Mouse (Mus musculus) embryonic facial prominence, embryonic 13.5 days (tissue): ENCODE measurements around the gene Il33. TPM values are rescaled to one million over a fixed set of nuclear protein-coding genes. Genes with fewer than 3 reads are reported as not detected.

Experiments
- ATAC-seq: fragments of 200-750 bp; cut with Nextera tagmentation; 2 replicates; pipeline ENCODE4 v1.8.0; 2017; ENCODE audit warnings: low read depth; ENCODE audit not compliant: insufficient number of reproducible peaks, insufficient read depth, low FRiP score, low TSS enrichment
- H3K27ac ChIP-seq: fragments of 300-500 bp; sonication (generic); 2 replicates; pipeline ENCODE4 v1.5.1; 2015; ENCODE audit warnings: moderate library complexity, mild to moderate bottlenecking, inconsistent platforms
- H3K27me3 ChIP-seq: fragments of 300-500 bp; sonication (generic); 2 replicates; pipeline ENCODE4 v1.6.1; 2015; ENCODE audit warnings: mild to moderate bottlenecking, inconsistent platforms
- H3K36me3 ChIP-seq: fragments of 300-500 bp; sonication (generic); 2 replicates; pipeline ENCODE4 v1.6.1; 2015; ENCODE audit warnings: mild to moderate bottlenecking, inconsistent platforms
- H3K4me1 ChIP-seq: fragments of 300-500 bp; sonication (generic); 2 replicates; pipeline ENCODE4 v1.6.1; 2015; ENCODE audit warnings: inconsistent platforms
- H3K4me2 ChIP-seq: fragments of 300-500 bp; sonication (generic); 2 replicates; pipeline ENCODE4 v1.6.1; 2015; ENCODE audit warnings: moderate library complexity, mild to moderate bottlenecking, inconsistent platforms
- H3K4me3 ChIP-seq: fragments of 300-500 bp; sonication (generic); 2 replicates; pipeline ENCODE4 v1.5.1; 2015; ENCODE audit warnings: mild to moderate bottlenecking, inconsistent platforms
- H3K9ac ChIP-seq: fragments of 300-500 bp; sonication (generic); 2 replicates; pipeline ENCODE4 v1.6.1; 2015; ENCODE audit warnings: mild to moderate bottlenecking, inconsistent platforms
- H3K9me3 ChIP-seq: fragments of 300-500 bp; sonication (generic); 2 replicates; pipeline ENCODE4 v1.6.1; 2016; ENCODE audit warnings: inconsistent platforms
- WGBS: fragments of 180-500 bp; shearing (Covaris S2); methylation state at CpG from one replicate; pipeline ENCODE4 v1.1.7; 2015; ENCODE audit warnings: mixed read lengths; 5-methylcytosine and 5-hydroxymethylcytosine counted together
- polyA plus RNA-seq: library from polyadenylated mRNA; unstranded; fragments of >200 nt; fragmentation: Nextera tagmentation; extraction: Ambion mirVana; gene quantifications from 2 replicates; pipeline ENCODE4 v1.2.1, GENCODE M21; 2015

Gene Il33
- polyA plus RNA-seq, 1 experiment from 2014 or later: 2.0 TPM

DNA sequence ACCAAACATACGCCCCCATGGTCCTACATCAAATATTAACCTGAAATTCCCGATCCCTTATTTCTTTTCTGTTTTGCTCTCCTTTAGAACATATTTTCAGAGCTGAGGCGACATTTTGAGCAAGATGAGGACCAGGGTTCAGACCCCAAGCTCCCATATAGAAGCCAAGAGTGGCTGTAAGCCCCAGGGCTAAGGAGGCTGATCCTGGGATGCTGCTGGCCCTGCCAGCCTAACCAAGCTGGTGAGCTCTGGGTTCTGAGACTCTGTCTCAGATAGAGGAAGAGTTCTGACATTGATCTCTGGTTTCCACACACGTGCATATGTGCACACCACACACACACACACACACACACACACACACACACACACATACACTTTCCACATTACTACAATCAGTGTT, 36.0 kb downstream of the Il33 start:
- no peak overlapping the region for H3K9ac ChIP-seq
- H3K27me3 ChIP-seq: no peaks in the 10 kb centered on the region
- ATAC-seq: no peak
- H3K4me2 ChIP-seq: no peak overlapping the region
- H3K27ac ChIP-seq: no peak overlapping the region
- no peaks in the 10 kb centered on the region for H3K9me3 ChIP-seq
- H3K4me1 ChIP-seq: no peaks in the 10 kb centered on the region
- no peaks in the 10 kb centered on the region for H3K36me3 ChIP-seq
- no peak overlapping the region for H3K4me3 ChIP-seq
- WGBS: 82% methylated on average over 4 of the region's 4 CpGs

DNA sequence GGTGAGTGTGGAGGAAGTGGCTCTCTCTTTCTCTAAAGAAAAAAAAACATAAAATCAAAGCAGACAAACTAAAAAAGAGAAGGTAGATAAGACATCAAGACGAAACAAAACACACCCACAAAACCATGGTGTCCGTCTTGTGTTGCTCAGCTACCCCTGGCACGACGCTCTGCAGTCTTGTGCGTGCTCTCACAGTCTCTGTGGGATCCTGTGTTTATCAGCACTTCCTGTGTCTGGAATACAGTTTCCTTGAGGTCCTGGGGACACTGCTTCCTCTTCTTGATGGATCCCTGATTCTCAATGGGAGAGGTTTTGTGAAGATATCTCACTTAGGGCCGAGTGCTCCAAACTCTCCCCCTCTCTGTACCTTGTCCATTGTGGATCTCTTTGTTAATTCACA, 36.9 kb downstream of the Il33 start:
- H3K27ac ChIP-seq: no peak overlapping the region
- no peaks in the 10 kb centered on the region for H3K4me1 ChIP-seq
- H3K4me3 ChIP-seq: no peak overlapping the region
- H3K9me3 ChIP-seq: 0 out of 2 replicates have a peak, but pooled peaks cover 7% of the 10 kb centered on the region
- no peak overlapping the region for H3K9ac ChIP-seq
- no peak overlapping the region for H3K4me2 ChIP-seq
- 86% methylated on average over 6 of the region's 6 CpGs for WGBS
- no peaks in the 10 kb centered on the region for H3K36me3 ChIP-seq
- no peak for ATAC-seq
- H3K27me3 ChIP-seq: no peaks in the 10 kb centered on the region

DNA sequence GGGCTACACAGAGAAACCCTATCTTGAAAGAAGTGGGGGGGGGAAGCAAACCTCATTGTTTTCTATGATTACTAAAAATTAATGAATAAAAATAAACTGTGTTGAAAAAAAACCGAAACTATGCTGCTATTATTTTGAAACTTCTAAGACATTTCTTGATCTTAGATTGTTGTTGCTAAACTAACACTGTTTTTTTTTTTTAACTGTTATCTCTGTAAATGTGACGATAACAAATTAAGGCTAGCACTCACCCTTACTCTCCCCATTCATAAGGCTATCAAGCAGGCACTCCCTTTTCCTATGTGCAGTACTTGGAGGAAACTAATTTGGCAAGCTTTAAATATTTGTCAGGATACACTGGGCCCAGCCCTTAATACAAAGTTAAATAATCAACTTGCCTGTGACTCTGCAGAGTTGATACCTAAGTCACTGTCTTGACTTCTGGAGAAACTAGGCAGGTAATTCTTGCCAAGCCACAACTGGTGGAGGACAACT, 38.7 kb downstream of the Il33 start:
- H3K9me3 ChIP-seq: 0 out of 2 replicates have a peak, but pooled peaks cover 11% of the 10 kb centered on the region
- H3K36me3 ChIP-seq: no peaks in the 10 kb centered on the region
- H3K27me3 ChIP-seq: no peaks in the 10 kb centered on the region
- ATAC-seq: no peak
- no peak overlapping the region for H3K27ac ChIP-seq
- WGBS: 85% methylated on average over 2 of the region's 2 CpGs
- no peaks in the 10 kb centered on the region for H3K4me1 ChIP-seq
- no peak overlapping the region for H3K4me3 ChIP-seq
- no peak overlapping the region for H3K4me2 ChIP-seq
- no peak overlapping the region for H3K9ac ChIP-seq

DNA sequence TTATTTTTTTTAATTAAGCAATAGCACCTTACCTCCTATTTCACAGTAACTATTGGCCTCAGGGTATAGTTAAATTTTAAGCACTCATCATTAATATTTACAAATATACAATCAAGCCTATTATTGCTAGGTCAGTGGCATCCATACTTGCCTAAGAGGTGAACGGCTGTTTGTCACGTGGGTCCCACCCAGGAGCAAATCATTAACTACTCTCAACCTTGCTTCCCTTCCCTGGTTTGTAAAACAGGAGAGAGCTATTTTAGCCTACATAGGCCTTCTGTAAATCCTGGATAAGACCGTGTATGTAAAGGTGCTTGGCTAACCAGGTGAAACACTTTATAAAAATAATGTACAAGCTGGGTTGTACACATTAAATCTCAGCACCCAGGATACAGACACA, 43.0 kb downstream of the Il33 start:
- Histone ChIP-seq H3K9me3 (0 out of 2 replicates have a peak, but pooled peaks cover 11% of the 10 kb centered on the region), H3K27ac (no peak overlapping the region), H3K36me3 (no peaks in the 10 kb centered on the region), H3K4me2 (no peak overlapping the region), H3K4me1 (no peaks in the 10 kb centered on the region), H3K9ac (no peak overlapping the region), H3K4me3 (no peak overlapping the region), H3K27me3 (no peaks in the 10 kb centered on the region)
- 89% methylated on average over 3 of the region's 3 CpGs for WGBS
- no peak for ATAC-seq

DNA sequence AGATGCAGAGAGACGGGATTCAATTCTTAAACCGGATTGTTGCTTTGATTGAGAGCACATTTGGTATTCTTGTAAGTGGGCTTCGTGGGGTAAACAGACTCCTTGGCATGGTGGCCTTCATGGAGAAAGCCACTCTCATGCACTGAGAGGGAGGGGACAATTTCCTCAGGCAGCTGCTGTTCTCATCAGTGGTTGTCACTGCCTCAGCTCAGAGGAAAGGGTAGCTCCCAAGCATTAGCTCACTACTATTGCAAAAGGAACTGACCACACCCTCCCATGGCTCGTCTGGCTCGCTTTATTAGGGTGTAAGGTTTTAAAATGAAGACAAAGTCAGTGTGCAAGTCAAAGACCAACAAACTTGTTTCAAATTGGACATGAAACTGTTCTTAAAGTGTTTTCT, 48.5 kb downstream of the Il33 start:
- no peak overlapping the region for H3K27ac ChIP-seq
- no peak for ATAC-seq
- 69% methylated on average over 5 of the region's 5 CpGs for WGBS

DNA sequence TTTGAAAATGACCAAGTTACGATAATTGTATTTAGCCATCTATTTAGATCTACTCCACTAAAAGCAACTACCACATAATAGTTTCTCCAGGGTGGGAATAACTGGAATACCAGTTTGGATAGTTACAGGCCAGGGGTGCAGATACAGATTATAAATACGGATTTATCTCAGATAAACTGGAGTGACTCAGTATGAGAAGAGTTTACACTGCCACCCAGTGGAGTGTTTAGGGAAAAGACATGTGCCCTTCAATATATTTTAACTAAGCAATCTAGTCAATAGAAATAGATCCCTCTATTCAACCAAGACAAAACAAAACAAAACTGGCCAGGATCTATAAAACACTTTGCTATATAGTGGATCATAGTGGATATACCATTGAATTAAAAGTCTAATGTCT, 53.9 kb downstream of the Il33 start:
- WGBS: 59% methylated on average over 2 of the region's 2 CpGs
- H3K4me2 ChIP-seq: no peak overlapping the region
- H3K27ac ChIP-seq: no peak overlapping the region
- H3K9ac ChIP-seq: no peak overlapping the region
- no peaks in the 10 kb centered on the region for H3K36me3 ChIP-seq
- no peak for ATAC-seq
- no peak overlapping the region for H3K4me3 ChIP-seq
- no peaks in the 10 kb centered on the region for H3K9me3 ChIP-seq
- H3K27me3 ChIP-seq: no peaks in the 10 kb centered on the region
- H3K4me1 ChIP-seq: no peaks in the 10 kb centered on the region

More for the DNA sequence above, 48.5 kb downstream of the Il33 start:
- Histone ChIP-seq H3K4me3 (no peak overlapping the region), H3K27me3 (no peaks in the 10 kb centered on the region), H3K9ac (no peak overlapping the region), H3K9me3 (no peaks in the 10 kb centered on the region), H3K4me2 (no peak overlapping the region), H3K36me3 (no peaks in the 10 kb centered on the region), H3K4me1 (no peaks in the 10 kb centered on the region)

DNA sequence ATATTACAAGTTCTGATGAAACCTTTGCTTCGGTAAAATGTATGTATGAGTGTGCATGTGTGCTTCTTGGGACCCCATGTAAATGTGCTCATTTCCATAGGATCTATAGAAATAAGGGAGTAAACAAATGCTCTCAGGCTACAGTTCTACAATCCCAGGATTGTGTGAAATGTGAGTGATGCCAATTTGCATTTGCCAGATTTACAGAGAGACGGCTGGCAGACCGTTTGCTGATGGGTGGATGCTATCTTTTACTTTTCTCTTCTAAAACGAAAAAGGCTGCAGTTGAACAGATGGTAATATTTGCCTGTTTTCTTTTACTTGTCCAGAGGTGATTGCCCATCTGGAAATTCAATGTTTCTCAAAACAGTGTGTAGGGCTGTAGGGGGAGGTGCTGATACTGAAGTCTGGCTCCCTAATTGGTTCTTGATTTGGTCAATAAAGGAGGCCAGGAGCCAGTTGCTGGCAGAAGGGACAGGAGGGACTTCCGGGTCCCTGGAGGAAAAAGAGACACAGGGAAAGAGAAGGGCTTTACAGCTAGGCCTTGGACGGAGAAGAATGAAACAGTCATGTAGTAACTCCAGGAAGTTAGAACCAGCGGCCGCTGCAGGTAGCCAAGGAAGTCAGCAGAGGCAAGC, 54.7 kb downstream of the Il33 start:
- 77% methylated on average over 8 of the region's 8 CpGs for WGBS
- H3K4me3 ChIP-seq: no peak overlapping the region
- H3K4me1 ChIP-seq: no peaks in the 10 kb centered on the region
- no peak for ATAC-seq
- no peak overlapping the region for H3K4me2 ChIP-seq
- no peaks in the 10 kb centered on the region for H3K27me3 ChIP-seq
- H3K9ac ChIP-seq: no peak overlapping the region
- no peaks in the 10 kb centered on the region for H3K9me3 ChIP-seq
- no peak overlapping the region for H3K27ac ChIP-seq
- H3K36me3 ChIP-seq: no peaks in the 10 kb centered on the region

DNA sequence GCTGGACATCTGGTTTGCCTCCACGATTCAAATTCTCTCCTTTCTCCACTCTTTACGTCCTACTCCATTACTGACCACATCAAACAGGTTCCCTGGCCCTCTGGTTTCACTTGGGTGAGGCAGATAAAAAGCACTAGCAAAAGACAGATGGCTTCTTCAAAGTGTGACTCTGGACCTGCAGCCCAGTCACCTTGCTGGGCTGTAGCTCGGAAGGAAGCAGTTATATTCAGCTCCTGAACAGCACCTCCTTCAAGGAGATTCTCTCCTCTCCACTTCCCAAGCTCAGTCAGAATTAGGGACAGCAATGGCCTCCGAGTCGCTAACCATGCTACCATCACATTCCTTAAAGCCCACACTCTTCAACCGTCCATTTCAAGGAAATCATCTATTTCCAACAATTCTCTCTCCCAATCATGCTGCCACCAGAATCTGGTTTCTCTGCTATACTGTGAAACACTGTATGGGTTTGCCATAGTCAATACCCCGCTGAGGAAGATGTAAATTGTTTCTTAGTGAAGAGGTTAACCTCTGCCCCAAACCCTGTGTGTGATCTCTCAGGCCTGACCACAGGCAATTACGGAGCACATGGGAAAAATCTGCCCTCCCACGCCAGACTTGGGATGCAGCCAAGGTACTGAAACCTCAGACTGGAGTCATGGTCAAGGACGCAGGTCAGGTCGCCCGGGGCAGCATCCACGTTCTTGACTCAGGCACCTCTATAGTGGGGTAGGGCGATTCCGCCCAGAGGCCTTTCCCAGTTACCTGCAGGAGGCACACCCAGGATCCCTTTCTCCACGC, 59.5 kb downstream of the Il33 start:
- H3K36me3 ChIP-seq: no peaks in the 10 kb centered on the region
- no peak overlapping the region for H3K4me2 ChIP-seq
- no peak for ATAC-seq
- WGBS: 70% methylated on average over 16 of the region's 16 CpGs
- H3K9ac ChIP-seq: no peak overlapping the region
- H3K27me3 ChIP-seq: no peaks in the 10 kb centered on the region
- H3K4me3 ChIP-seq: no peak overlapping the region
- H3K4me1 ChIP-seq: no peaks in the 10 kb centered on the region
- no peaks in the 10 kb centered on the region for H3K9me3 ChIP-seq
- H3K27ac ChIP-seq: no peak overlapping the region

DNA sequence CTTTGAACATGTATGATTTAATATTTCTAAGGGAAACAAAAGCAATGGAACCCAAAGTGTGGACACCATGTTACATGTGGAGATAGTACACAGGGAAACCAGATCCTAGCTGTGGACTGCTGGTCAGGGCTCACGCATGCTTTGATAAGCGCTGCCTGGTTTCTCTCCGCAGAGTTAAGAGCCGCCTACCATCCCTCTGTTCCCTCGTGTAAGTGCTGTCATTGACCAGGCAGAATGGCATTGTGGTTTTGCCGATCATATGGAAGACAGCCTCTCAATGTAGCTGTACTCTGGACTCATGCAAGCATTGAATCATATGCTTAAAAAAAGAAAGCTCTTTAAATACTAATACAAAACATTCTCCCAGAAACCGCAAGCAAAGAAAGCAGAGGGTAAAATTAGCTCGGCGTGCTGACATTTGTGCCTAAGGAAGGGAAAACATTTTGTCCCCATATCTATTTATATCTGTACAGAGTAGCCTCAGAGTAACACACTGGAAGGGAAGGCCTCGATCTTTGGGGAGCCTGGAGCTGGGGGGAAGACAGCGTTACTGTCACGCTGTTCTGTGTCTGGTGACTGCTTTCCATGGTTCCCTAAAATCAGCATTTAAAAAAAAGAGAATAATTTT, 61.7 kb downstream of the Il33 start:
- ATAC-seq: no peak
- Histone ChIP-seq H3K9me3 (no peaks in the 10 kb centered on the region), H3K4me1 (no peaks in the 10 kb centered on the region), H3K27me3 (no peaks in the 10 kb centered on the region), H3K36me3 (no peaks in the 10 kb centered on the region), H3K4me2 (no peak overlapping the region), H3K27ac (no peak overlapping the region), H3K9ac (no peak overlapping the region), H3K4me3 (no peak overlapping the region)
- WGBS: 55% methylated on average over 12 of the region's 12 CpGs

DNA sequence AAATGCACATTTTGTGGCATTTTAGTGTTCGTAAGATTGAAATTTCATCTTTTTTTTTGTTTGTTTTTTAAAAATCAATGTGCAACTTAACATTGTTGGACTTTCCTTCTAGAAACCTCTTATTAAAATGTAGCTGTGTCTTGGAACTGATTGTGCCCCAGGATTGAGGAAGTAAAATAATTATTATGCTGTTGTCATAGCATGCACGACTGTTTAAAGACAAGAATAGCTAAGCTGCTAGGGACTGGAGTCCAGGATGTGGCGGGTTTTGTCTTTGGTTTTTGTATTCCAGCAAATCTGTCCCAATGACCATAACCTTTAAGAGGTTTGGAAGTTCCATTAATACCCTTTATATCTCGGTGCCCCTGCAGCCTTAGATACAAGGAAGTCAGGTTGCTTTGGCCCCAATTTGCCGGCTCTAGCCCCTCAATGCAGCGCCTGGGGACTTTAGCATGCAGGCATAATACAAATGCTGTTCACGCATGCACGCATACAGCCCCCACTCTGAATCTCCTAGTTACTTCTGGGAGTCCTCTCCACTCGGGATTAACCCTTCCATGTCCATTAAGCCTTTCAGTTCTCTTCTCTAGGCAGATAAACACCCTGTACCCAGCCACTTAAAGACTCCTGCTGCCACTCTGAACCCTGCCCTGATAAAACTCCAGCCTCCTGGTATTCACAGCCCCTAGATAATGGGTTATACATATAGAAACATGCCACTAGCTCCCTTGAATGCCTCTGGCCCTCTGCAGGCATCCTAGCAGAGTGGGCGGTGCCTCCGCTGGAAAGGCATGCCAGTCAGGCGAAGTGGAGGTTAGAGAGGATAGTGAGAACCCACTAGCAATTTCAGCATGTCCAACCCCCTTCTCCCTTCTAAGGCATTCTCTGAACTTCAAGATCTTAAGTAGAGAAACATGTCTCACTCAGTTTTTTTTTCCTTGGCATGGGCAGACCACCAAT, 75.8 kb downstream of the Il33 start:
- no peak overlapping the region for H3K9ac ChIP-seq
- H3K27ac ChIP-seq: no peak overlapping the region
- no peaks in the 10 kb centered on the region for H3K27me3 ChIP-seq
- H3K36me3 ChIP-seq: no peaks in the 10 kb centered on the region
- ATAC-seq: no peak
- no peak overlapping the region for H3K4me2 ChIP-seq
- 63% methylated on average over 12 of the region's 12 CpGs for WGBS
- H3K9me3 ChIP-seq: no peaks in the 10 kb centered on the region
- H3K4me1 ChIP-seq: 0 out of 2 replicates have a peak, but pooled peaks cover 4% of the 10 kb centered on the region
- no peak overlapping the region for H3K4me3 ChIP-seq

DNA sequence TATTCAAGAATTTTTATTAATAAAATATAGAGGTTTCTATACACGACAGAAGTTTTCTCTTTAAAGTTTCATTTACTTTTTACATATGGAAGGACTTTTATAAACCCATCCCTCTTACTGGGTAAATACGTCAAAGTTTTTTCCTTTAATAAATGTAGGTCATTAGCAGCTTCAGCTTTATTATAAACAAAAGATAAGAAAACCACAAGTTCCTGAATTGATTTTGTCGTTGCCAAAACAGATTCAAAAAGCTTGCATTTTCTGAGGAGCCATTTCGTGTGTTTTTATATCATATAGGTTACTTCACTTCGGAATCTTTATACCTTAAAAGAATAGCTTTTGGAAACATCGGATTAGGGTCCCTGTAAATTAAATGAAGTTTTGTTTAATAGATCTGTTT, 76.6 kb downstream of the Il33 start:
- Histone ChIP-seq H3K36me3 (no peaks in the 10 kb centered on the region), H3K4me2 (no peak overlapping the region), H3K4me1 (0 out of 2 replicates have a peak, but pooled peaks cover 4% of the 10 kb centered on the region), H3K27ac (no peak overlapping the region), H3K9me3 (no peaks in the 10 kb centered on the region), H3K4me3 (no peak overlapping the region), H3K9ac (no peak overlapping the region), H3K27me3 (no peaks in the 10 kb centered on the region)
- ATAC-seq: no peak
- WGBS: 84% methylated on average over 6 of the region's 6 CpGs
